Mouse (Mus musculus) layer of hippocampus, postnatal 36 days (tissue): Measurements from ENCODE around the gene Minos1. TPM values are rescaled to one million over a fixed set of nuclear protein-coding genes. Genes with fewer than 3 reads are reported as not detected.

Experiments
- DNase-seq, 2 experiments: peaks; one replicate each; pipeline ENCODE4 v3.0.0; 2022
- total RNA-seq, 2 experiments: library from RNA; stranded (reverse); gene quantifications; 2 replicates each; pipeline ENCODE4 v1.2.3; 2021

The Minos1 gene
- total RNA-seq, 2 experiments from 2014 or later, result 198 to 212 TPM

- no peak for DNase-seq
These were observed 72.9 kb downstream of the Minos1 start for GRCm38 (mm10) chr4:139058029-139058428.

GRCm38 (mm10) chr4:139057291-139057690, 73.6 kb downstream of the Minos1 start:
- no peak for DNase-seq

GRCm38 (mm10) chr4:139055744-139056143, 75.2 kb downstream of the Minos1 start:
- DNase-seq, result no peak

- DNase-seq, result no peak
These were observed 75.6 kb downstream of the Minos1 start for GRCm38 (mm10) chr4:139055336-139055735.

- DNase-seq, result peak; percentile 65 to 71
These were observed 76.5 kb downstream of the Minos1 start for GRCm38 (mm10) chr4:139054300-139054923.

GRCm38 (mm10) chr4:139053391-139053790, 77.5 kb downstream of the Minos1 start:
- DNase-seq, result no peak

- no peak for DNase-seq
These were observed 78.1 kb downstream of the Minos1 start for GRCm38 (mm10) chr4:139052796-139053195.

Other genes starting within 250 kb of the Minos1 start
- 10 to 100 TPM; 10.8 to 12.8 TPM for gene Otud3, start 217.2 kb downstream of the Minos1 start, total RNA-seq
- gene Rnf186, start 164.0 kb downstream of the Minos1 start, total RNA-seq, result not detected
- 1 to 10 TPM; 2.0 to 2.5 TPM for gene Tmco4, start 158.2 kb downstream of the Minos1 start, total RNA-seq
- 1 to 10 TPM; 6.5 to 8.8 TPM for gene Htr6, start 55.5 kb downstream of the Minos1 start, total RNA-seq
- gene Nbl1, start 38.1 kb downstream of the Minos1 start, total RNA-seq, result 10 to 100 TPM; 77.2 to 86.8 TPM
- gene Capzb, start 61.8 kb upstream of the Minos1 start, total RNA-seq, result 100 to 1,000 TPM; 417 to 423 TPM
- gene Pqlc2, start 179.6 kb upstream of the Minos1 start, total RNA-seq, result 10 to 100 TPM; 11.9 to 13.2 TPM
- 10 to 100 TPM; 32.1 to 32.3 TPM for gene Akr7a5, start 179.6 kb upstream of the Minos1 start, total RNA-seq
- gene Mrto4, start 221.5 kb upstream of the Minos1 start, total RNA-seq, result 10 to 100 TPM; 48.1 to 48.3 TPM
- gene Emc1, start 221.5 kb upstream of the Minos1 start, total RNA-seq, result 10 to 100 TPM; 87.9 to 89.8 TPM
- 100 to 1,000 TPM; 149 to 168 TPM for gene Ubr4, start 221.5 kb upstream of the Minos1 start, total RNA-seq